Mouse (Mus musculus) kidney, postnatal 4 days (tissue): ENCODE measurements around the gene Clcn2.

Experiments
- DNase-seq, 2 experiments: peaks; one replicate each; pipeline ENCODE4 v3.0.0; 2021; ENCODE audit warnings: mixed read lengths in 2 of 2

Gene Clcn2

GRCm38 (mm10) chr16:20721808-20722207 is 4.3 kb upstream of the Clcn2 start:
- no peak for DNase-seq

- no peak for DNase-seq
Observed at GRCm38 (mm10) chr16:20717978-20718670, 578 bp upstream of the Clcn2 start.

GRCm38 (mm10) chr16:20716841-20717180 is 735 bp downstream of the Clcn2 start:
- no peak for DNase-seq

GRCm38 (mm10) chr16:20715976-20716840 is 1.3 kb downstream of the Clcn2 start:
- DNase-seq: peak; percentile 86 to 92

GRCm38 (mm10) chr16:20715566-20715965 is 2.0 kb downstream of the Clcn2 start:
- DNase-seq: no peak

- DNase-seq: no peak
Observed at GRCm38 (mm10) chr16:20715161-20715560, 2.4 kb downstream of the Clcn2 start.

GRCm38 (mm10) chr16:20714307-20715080 is 3.1 kb downstream of the Clcn2 start:
- no peak for DNase-seq

- DNase-seq: no peak
Observed at GRCm38 (mm10) chr16:20712889-20713288, 4.7 kb downstream of the Clcn2 start.

GRCm38 (mm10) chr16:20712190-20712589 is 5.4 kb downstream of the Clcn2 start:
- DNase-seq: no peak

- no peak for DNase-seq
Observed at GRCm38 (mm10) chr16:20710810-20711209, 6.7 kb downstream of the Clcn2 start.

- DNase-seq: no peak
Observed at GRCm38 (mm10) chr16:20710370-20710769, 7.2 kb downstream of the Clcn2 start.

GRCm38 (mm10) chr16:20708939-20709734 is 8.4 kb downstream of the Clcn2 start:
- peak; percentile 71 to 72 for DNase-seq

GRCm38 (mm10) chr16:20708220-20708938 is 9.2 kb downstream of the Clcn2 start:
- DNase-seq: no peak

GRCm38 (mm10) chr16:20706407-20707055 is 11.0 kb downstream of the Clcn2 start:
- DNase-seq: peak; percentile 34 to 48

- no peak for DNase-seq
Observed at GRCm38 (mm10) chr16:20705786-20706185, 11.8 kb downstream of the Clcn2 start.

GRCm38 (mm10) chr16:20703699-20704400 is 13.7 kb downstream of the Clcn2 start:
- DNase-seq: no peak

GRCm38 (mm10) chr16:20703071-20703470 is 14.5 kb downstream of the Clcn2 start:
- DNase-seq: no peak

GRCm38 (mm10) chr16:20702522-20702893 is 15.0 kb downstream of the Clcn2 start:
- peak; percentile 88 to 91 for DNase-seq

- peak in 1 of 2 experiments; percentile 34 for DNase-seq
Observed at GRCm38 (mm10) chr16:20701729-20702521, 15.6 kb downstream of the Clcn2 start.

GRCm38 (mm10) chr16:20701316-20701715 is 16.2 kb downstream of the Clcn2 start:
- no peak for DNase-seq
